Mouse (Mus musculus) liver, adult (tissue): ENCODE data around the gene Rtn2.

Experiments
- GATA4 ChIP-seq: IDR thresholded peaks from 2 replicates; pipeline ENCODE4 v1.6.1; 2014; ENCODE audit warnings: mild to moderate bottlenecking, low read length; ENCODE audit not compliant: insufficient replicate concordance

Rtn2 gene

DNA sequence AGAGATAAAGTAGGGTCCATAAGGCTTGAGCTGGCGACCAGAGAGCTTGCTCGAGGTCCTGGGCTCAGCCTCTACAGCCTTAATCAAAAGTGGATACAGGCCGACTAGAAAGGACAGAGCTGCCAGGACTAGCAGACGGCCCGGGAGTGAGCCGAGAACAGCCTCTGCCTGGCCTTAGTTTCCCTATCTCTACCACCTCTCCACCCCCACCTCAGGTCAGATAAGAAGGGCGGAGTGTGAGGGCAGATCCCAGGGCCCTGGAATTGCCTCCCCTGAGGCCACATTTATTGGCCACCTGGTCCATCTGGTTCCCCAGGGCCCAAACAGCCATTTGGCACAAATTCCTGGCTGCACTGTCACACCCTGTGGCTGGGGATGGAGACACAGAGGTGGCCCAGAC lies 17.3 kb upstream of the Rtn2 start:
- TF ChIP-seq GATA4: no peak

DNA sequence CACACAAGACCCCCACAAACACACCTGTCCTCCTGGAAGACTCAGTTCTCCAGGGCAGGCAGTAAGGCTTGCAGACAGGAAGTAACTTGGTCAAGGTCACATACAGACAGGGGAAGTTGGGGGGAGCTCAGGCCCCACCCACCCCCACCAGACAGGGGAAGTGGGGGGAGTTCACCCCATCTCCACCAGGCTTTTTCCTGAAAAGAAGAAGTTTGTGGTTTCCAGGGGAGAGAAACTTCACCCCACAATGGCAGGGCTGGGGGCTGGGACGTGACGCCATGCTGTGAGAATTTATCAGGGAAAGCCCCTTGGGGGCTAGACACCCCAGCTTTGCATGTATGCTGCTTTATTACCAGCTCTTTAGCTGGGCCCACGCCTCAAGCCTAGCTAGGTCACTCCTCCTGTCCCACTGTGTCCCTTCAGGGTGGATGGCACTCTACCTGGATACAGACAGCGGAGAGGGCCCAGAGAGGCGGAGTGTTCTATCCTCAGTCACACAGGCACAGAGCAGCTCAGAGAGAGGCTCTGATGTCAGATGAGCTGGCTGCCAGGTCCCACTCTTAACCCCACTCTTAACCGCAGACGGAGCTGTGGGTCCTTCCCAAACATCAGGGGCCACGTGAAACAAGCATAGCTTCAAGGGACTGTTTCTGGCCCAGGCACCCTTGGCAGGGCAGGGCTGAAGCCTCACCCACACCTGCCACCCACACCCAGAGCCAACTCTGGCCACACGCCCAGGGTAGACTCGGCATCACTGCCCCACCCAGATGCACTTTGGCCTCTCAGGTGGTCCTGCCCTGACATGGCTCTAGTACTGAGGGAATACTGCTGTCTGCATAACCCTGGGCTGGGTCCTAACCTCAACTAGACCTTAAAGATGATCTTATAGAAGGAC lies 16.2 kb upstream of the Rtn2 start:
- no peak for TF ChIP-seq GATA4

DNA sequence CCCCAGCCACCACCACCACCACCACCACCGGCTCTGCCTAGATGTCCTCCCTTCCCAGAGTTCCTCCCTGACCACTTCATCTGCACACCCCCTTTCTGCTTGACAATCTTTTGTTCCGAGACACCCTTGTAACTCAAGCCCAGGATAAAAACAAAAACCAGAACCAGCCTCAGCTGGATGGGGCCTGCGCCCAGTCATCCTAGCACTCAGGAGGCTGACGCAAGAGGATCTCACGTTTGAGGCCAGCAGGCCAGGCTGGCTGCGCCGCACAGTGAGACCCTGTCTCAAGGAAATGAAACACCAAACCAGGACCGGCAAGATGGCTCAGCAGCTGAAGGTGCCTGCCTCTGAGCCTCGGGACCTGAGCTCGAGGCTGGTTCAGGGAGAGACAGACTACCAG lies 15.4 kb upstream of the Rtn2 start:
- TF ChIP-seq GATA4: no peak

DNA sequence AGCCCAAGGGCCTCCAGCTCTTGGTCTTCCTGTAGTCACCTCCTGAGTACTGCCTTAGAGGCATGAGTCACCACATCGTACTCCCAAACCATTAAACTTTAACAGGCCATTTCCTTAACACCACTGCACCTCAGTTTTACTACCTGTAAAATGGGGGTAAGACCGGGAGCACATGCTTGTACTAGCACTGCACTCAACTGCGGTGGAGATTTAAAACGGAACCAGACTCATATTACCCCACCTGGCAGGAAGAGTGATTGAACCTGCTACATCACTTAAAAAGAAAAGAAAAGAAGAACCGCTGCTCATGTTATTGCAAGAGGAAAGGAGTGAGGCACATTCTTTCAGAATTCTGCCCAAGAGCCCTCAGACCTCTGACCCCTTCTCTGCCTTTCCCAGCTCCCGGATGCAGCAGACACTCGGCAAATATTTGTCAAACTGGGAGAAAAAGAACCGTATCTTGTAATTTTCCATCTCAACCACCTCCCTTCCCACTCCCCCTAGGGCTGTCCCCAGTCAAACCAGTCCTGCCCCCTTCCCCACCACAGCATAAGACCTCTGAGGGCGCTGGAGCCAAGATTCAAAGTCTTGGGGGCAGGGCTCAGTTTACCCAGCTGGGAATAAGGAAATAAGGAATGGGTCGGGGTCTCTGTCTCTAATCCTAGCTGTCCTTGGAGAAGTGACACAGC lies 13.3 kb upstream of the Rtn2 start:
- no peak for TF ChIP-seq GATA4

DNA sequence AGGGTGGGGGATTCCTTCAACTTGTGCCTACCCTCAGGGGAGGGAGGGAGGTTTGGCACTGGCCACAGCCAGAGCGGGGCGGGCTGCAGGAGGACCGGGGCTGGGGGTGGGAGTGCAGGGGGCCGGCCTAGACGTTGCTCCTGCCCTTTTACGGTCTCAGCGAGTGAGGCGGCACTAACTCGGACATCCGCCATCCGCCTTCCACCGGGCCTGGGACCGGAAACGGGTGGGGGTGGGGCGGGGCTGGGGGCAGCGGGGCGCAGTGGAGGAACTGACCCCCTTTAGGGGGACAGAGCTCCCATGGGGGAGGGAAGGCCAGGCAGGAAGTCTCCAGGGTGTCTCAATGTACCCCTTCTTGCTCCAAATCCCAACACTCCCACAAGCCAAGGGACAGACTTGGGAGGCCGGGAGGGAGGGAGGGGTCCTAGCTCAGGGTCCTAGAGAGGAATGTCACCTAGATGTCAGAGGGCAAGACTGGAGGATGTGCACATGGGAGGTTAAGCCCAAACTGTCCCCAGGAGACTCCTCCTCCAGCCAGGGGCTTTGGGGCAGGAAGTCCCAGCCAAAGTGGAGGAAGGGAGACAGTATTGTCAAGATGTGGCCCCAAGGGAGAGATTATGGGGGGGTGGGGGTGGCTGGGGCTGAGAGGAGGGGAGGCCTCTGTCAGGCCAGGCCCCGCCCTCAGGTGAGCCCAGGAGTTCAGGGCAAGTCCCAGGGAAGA lies 12.5 kb upstream of the Rtn2 start:
- no peak for TF ChIP-seq GATA4

DNA sequence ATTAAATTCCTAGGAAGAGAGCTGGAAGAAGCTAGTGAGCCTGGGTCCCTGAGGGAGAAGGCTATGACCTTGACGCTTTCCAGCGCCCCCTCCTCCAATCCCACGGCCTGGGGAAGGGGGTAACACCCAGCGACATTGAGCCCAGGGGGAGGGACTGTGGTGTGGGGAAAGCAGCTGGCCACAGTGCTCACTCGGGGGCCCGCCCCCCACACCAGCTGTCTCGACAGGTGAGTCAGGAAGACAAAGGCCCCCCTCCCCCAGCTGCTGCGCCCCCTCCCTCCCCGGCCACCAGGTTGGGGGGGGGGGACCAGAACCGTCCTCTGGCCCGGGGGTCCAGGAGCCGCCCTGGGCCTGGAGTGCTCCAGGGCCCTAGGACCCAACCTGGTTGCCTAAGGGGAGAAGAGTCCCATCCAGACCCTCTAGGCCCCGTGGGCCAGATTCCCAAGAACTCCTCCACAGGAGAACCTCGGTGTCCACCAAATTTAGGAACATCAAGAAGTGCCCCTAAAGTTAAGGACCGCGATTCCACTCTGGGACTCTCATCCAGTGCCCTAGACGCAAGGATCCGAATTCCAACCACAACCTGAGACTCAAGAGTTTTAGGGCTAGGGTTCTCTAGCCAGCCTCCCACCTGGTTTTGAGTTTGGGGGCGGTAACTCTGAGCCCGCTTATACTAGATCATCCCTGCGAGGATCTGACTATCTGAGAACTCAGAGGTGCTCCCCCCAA lies 11.8 kb upstream of the Rtn2 start:
- no peak for TF ChIP-seq GATA4

DNA sequence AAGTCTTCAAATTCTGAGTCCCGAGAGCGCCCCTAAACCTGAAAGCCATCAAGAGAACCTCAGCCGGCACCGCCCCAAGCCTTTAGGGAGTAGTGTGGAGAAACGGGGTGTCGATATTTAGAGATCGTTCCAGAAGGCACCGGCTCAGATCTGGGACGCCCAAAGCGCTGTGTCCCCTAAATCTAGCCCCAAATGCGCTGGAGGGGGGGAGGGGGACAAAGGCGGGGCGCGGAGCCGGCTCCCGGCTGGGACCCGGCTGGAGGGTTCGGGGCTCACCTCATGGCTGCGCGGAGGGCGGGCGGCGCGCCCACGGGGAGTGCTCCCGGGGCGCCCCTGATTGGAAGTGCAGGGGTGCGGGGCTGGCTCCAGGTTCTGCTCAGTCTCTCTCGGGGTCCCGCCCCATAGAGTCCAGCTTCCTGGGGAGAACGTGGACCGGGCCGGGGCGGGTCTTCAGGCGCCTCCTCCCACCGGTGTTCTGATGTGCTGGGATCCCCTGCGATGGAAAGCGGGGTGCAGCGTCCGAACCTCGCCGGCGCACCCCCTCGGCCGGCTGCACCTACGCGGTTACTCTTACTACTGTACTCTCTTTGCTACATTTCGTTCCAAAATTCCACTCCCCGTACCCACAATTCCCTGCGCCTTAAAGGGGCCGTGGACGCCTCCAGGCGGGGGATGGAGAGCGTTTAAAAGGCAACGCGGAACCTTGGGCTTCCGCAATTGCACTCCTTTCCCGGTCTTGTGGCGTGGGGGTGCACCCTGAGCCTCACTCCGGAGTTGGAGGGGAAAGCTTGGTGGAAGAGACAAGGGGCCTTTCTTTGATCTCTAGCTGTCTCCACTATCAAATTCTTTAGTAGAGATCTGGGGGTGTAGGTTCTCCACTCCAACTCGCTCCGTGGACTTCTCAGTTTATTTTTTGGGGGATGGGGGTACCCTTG lies 10.9 kb upstream of the Rtn2 start, which contains the start of gene Vasp:
Vasp (minus strand) TSS at position 580 of the 935 bp plus-strand sequence.
- TF ChIP-seq GATA4: no peak

DNA sequence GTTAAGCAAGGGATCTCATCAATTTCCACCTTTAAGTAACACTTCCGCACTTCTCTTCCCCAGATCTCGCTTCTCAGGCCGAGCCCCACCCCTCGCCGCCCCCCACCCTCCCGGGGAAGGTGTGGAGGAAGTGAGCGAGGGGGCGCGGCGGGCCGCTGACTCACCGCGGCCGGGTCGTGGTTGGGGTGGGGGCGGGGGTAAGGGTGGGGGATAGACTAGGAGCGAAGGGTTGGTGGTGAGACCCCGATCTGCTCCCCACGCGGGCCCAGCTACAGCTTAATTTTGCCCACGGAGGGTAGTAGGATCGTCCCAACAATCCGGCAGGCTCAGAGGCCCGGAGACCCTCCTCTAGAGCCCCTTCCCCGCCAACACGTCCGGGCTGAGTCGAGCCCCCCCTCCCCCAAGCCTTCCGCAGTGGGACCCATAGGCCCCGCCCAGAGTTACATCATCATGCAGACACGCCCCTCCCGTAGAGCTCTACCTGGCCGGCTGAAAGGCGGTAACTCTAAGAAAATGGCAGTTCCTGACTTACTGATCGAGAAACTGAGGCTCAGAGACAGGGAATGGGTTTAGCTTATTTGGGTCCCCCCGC lies 10.2 kb upstream of the Rtn2 start:
- TF ChIP-seq GATA4: no peak

DNA sequence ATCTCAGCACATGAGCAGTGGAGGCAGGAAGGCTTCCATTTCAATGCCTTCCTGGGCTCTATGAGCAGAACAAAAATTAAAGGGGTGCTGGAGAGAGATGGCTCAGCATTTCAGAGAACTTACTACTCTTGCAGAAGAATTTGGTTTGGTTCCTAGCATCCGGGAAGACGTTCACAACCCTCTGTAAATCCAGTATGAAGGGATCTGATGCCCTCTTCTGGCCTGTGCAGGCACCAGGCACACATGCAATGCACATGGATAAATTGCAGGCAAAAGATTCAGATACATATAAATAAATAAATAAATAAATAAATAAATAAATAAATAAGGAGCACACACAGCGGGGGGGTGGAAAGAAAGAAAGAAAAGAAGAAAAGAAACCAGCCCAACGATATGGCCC lies 6.2 kb upstream of the Rtn2 start:
- no peak for TF ChIP-seq GATA4

DNA sequence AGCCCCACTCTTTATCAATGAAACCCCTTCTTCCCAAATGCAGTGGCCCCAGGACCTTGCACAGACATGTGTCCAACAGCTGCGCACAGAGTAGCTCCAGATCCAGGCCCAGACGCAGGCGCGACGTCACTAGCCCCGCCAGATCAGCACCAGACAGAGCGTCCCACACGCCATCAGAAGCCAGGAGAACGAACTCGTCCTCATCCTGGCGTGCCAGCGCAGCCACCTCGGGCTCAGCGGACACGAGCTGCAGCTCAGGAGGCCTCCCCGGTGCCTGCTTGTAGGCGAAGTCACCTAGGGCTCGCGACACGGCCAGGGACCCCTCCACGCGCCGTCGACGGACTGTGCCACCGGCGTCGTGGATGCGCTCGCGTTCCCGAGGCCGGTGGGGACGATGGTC lies 3.4 kb upstream of the Rtn2 start:
- no peak for TF ChIP-seq GATA4

DNA sequence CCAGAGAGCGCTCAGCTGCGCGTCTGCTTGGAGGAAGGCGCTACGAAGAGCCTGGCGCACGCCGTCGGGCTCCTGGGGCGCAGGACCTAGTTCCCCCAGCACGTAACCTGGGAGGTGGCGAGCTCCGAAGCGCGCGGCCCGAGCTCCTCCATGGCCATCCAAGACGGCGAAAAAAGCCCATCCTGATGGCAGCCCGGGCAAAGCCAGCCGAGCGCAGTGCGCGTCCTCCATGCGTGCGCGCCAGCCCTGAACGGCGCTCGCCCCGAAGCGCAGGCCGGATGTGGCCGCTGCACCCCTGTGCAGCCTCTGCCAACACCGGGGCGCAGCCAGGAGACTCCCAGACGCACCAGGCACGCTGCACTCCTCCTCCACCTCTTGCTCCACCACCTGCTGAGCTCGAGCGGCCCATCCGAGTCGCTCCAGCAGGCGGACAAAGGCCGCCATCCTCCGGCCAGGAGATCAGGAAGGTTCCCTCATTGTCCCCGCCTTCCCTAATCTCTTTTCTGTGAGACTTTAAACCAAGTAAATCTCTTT lies 2.8 kb upstream of the Rtn2 start, which contains the start of gene Ppm1n:
Ppm1n (minus strand) TSS at position 484 of the 534 bp plus-strand sequence.
- TF ChIP-seq GATA4: no peak

DNA sequence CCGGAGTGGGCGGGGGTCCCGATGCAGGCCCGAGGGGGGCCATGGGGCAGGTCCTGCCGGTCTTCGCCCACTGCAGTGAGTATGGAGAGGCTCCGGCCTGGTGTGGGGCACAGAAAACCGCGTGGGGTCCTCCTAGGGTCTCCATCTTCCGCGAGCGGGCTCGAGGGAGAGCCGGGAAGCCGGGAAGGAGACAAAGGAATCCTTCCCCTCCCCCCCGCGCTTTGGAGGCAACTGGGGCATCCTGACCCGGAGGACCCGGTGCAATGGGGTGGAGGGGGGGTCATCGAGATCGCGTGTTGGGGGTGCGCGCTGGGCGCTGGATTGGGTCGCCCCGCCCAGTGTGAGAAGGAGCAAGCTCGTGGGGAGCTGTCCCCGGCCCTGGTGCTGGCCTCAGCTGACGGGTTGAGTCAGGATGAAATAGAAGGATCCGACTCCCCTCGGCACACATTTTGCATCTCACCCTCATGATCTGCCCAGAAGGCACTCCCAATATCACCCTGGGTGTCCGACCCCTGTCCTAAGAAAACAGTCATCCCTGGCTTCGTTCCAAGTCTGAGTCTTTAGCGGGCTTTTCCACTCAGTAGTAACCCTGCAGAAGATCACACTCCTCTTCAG lies 474 bp downstream of the Rtn2 start:
- no peak for TF ChIP-seq GATA4

DNA sequence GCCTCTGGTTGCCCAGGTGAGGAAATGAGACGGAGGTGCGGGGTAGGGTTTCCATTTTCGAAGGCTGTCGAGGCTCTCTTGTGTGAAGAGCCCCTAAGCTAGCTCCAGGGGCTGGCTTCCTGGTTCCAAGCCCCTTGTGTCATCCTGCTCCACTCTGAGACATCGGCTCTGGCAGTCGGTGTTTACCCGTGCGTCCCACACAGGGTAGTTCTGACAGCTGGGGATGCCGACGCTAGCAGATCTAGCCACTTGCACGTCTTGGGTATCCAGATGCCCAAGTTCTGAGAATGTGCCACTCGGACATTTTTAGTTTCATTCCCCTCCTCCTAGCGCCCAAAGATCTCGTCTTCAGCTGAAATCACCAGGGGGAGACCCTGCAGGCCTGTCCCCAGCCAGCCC lies 981 bp downstream of the Rtn2 start:
- no peak for TF ChIP-seq GATA4
